Mouse (Mus musculus) lung, postnatal 14 days (tissue): Measurements from ENCODE around the gene Gm5114.
"Not testable (repeated sequence)": the region's sequence is repeated elsewhere in the genome, so short reads cannot be mapped to it uniquely, and the experiment has no call there.

Experiments
- DNase-seq: peaks from one replicate; pipeline ENCODE4 v3.0.0; 2021

Gm5114 gene

DNA sequence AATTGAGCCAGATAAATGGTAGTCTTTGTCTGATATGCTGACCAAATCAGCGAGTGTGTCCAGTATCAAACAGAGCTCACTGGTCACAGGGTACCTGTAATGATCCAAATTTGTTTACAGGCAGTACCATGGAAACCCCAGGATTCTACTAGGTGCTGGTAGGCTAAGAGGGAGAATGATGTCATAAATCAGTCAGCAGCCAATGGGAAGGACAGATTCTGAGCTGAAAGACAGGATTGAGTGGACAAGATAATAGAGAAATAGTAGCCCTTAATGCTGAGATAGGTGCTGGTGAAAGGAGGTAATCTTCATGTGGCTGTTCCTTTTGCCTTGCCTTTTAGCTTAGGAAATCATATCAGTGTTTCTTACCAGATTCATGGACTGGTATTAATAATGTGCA, at the start of gene Gm5114:
Gene Gm5114 (minus strand): TSS at position 101 of the 400 bp plus-strand sequence.
- not testable (repeated sequence) for DNase-seq

- DNase-seq, result peak; percentile 48
Measured at GRCm38 (mm10) chr7:39455806-39456205, 42.8 kb upstream of the Gm5114 start.

- DNase-seq, result peak; percentile 75
Measured at GRCm38 (mm10) chr7:39449260-39450021, 36.5 kb upstream of the Gm5114 start.

DNA sequence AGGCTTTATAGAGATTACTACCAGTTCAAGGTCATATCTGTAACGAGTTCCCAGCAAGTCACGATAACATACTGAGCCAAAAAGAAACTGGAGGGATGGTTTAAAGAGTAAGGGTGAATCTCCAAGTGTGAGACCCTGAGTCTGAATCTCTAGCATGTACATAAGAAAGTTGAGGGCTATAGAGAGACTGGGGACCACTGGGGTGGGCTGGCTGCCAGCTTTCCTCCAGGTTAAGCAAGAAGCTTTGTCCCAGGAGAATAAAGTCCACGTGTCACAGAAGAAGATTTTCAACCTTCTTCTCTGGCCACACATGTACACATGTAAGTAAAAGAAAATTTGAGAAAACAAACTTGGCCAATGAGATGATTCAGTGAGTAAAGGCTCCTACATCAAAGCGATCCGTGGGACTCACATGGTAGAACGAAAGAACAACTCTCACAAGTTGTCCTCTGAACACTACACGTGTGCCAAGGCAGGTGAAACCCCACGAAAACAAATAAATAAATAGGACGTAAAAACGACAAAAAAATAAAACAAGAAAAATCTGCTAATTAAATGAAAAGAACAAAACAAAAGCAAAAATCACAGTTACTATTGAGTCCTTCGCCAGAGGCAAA, 35.8 kb upstream of the Gm5114 start:
- DNase-seq, result no peak

DNA sequence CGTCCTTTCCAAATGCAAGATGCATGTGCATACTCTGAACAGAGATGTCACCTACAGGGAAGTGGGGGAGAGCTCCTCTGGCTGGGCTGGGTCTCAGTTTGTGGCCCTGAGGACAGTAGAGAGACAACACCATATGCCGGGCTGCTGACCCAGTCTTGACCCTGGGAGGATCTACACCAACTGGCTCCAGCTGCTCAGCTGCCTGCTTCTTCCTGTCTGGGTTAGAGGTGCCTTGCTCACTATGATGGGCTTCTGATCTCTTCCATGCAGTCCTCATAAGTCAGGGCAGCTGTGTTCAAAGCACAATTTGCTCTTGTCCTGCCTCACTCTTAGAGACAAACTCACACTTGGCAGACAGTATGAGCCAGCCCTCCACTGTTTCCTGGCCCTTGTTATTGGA, 28.3 kb upstream of the Gm5114 start:
- DNase-seq, result no peak

GRCm38 (mm10) chr7:39440362-39440761, 27.4 kb upstream of the Gm5114 start:
- DNase-seq, result no peak
